Mouse (Mus musculus) ovary, postnatal 10 days (tissue): ENCODE measurements at regions not wholly inside any gene's neighbourhood (a gene's known extent, or its start where the extent isn't known, plus 50 kb on each side); places are given as distances from the start of the nearest gene placed in this dataset.

Experiments
- DNase-seq: peaks from one replicate; pipeline ENCODE4 v3.0.0; 2022; ENCODE audit warnings: low spot score

DNA sequence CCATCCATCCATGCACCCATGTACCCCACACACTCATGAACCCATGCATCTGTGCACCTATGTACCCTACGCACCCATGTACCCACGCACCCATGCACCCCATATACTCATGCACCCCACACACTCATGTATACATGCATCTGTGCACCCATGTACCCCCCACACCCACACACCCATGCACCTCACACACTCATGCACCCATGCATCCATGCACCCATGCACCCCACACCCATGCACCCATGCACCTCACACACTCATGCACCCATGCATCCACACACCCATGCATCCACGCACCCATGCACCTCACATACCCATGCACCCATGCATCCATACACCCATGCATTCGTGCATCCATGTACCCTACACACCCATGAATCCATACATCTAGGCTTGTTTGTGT, 63.6 kb downstream of the 4930564D02Rik start:
- no peak for DNase-seq

- no peak for DNase-seq
These were observed 64.4 kb downstream of the 4930564D02Rik start for GRCm38 (mm10) chr3:105131053-105131452.

GRCm38 (mm10) chr3:105133011-105133410, 66.4 kb downstream of the 4930564D02Rik start:
- no peak for DNase-seq

- no peak for DNase-seq
These were observed 74.7 kb downstream of the 4930564D02Rik start for GRCm38 (mm10) chr3:105141170-105141971.

GRCm38 (mm10) chr3:105142631-105143030, 76.0 kb downstream of the 4930564D02Rik start:
- no peak for DNase-seq

- DNase-seq, result peak; percentile 11
These were observed 85.0 kb downstream of the 4930564D02Rik start for GRCm38 (mm10) chr3:105151475-105152157.

GRCm38 (mm10) chr3:105152158-105152541, 85.5 kb downstream of the 4930564D02Rik start:
- DNase-seq, result no peak

- no peak for DNase-seq
These were observed 91.7 kb downstream of the 4930564D02Rik start for GRCm38 (mm10) chr3:105158376-105158775.

DNA sequence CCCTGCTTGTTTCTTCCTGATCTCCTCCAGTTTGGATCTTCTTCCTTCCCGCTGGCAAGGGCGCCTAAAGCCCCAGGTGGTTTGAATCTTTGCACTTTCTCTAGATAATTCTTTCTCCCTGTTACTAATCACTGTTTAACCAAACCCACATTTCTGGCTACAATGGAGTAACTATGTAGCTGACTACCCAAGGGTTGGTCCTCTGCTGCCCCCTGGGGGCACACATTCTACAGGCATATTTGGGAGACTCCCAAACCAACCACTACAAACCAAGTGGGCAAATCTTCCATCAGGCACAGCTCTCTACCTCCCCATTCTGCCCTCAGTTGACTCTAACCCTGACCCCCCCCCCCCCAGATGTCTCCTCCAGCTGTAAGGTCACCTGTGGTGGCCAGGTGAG, 98.7 kb downstream of the 4930564D02Rik start:
- peak; percentile 35 for DNase-seq

- DNase-seq, result no peak
These were observed 102.5 kb downstream of the 4930564D02Rik start for GRCm38 (mm10) chr3:105169117-105169516.

DNA sequence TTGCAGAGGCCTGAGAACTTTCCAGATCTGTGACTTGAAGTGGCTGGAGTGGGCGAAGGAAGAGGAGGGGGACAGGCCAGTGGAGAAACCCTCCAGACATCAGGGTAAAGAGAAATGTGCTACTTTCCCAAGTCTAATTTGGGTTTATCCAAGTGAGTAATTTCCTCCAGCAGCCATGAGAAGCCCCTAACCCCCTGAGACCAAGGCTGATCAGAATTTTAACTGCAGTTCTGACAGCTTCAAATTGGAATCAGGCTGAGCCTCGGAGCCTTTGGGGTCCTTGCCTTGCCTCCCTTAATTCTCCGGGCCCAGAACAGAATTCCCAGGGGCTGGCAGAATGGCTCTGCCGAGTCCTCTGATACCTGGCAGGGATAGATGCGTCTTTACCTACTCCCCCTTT, 104.9 kb downstream of the 4930564D02Rik start:
- no peak for DNase-seq

DNA sequence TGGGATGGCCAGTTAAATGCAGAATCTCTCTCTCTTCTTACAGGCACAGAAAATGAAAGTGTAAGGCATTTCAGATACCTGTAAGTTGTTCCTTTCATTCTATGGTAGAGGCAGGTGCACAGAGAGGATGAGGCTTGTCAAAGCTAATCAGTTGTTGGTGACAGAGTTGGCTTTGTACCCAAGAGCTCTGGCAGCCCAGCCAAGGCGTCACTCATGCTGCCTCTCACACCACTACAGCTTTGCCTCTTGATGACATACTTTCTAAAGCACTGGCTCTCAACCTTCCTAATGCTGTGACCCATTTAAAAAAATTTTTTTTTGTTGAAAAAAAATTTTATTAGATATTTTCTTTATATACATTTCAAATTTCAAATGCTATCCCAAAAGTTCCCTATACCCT, 105.4 kb downstream of the 4930564D02Rik start:
- no peak for DNase-seq

GRCm38 (mm10) chr3:105191303-105191702, 124.7 kb downstream of the 4930564D02Rik start:
- no peak for DNase-seq

DNA sequence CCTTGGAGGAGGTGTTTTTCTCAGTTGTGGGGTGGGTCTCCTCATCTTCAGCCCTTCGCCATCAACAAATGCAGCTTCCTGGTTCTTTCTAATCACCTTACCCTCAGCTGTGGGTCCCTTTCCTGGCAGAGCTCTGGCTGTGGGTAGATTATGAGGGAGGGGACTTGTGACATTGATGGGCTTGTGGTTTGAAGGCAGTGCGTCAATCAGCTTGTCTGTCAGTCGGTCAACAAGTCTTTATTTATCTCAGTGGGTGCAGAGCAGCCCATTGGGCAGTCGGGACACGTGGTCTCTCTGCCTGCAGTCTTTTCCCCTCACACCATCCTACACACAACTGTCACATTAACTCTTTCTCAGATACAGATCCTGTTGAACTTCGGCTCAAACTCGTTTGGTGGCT, 125.2 kb downstream of the 4930564D02Rik start:
- DNase-seq, result no peak

DNA sequence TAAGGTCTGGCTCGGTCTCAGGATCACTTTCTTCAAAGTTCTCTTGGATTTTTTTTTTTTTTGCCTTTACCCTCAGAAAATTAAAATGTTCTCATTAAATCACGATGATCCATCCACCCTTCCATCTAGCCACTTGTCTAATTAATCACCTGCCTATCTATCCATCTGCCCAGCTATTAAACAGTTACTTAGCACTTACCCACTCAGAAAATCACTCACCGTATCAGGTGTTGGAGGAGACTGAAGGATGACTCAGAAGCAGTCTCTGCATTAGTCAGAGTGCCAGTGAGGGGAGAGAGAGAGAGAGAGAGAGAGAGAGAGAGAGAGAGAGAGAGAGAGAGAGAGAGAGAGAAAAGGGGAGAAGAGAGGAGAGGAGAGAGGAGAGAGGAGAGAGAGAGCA, 134.1 kb downstream of the 4930564D02Rik start:
- no peak for DNase-seq

DNA sequence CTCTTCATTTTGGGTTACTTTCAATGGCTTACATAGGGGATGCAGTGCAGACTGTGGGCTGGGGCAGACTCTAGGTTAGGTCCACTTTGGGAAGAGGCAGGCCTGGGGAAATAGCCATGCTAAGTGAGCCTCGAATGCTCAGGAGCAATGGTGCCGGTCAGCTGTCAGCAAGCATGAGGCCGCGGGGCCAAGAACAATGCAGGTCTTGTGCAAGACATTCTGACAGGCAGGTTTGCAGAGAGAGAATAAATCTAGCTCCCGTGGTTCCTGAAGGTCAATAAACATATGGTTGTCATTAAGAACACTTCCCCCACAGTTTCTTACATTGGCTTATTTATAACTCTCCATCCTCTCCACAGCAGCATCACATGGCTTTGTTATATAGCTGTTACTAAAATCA, 142.5 kb downstream of the 4930564D02Rik start:
- DNase-seq, result no peak

GRCm38 (mm10) chr3:105211023-105211422, 144.4 kb downstream of the 4930564D02Rik start:
- DNase-seq, result no peak

DNA sequence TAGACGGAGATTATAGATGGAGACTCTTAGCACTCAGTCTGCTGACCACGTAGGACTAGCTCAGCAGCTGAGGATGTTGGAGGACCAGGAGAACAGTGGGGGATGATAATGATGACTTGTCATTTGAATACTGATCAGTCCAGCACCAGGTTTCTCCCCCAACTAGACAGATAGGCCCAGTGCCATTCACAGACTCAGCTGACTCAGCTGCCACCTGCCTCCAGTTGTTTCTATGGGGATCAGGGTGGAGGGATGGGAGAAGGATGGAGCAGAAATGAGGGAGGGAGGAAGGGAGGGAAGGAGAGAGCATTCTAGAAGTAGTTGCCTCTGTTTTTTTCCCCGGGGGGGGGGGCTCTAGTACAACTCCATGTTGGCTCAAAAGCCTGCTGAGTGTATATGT, 145.1 kb downstream of the 4930564D02Rik start:
- DNase-seq, result no peak

DNA sequence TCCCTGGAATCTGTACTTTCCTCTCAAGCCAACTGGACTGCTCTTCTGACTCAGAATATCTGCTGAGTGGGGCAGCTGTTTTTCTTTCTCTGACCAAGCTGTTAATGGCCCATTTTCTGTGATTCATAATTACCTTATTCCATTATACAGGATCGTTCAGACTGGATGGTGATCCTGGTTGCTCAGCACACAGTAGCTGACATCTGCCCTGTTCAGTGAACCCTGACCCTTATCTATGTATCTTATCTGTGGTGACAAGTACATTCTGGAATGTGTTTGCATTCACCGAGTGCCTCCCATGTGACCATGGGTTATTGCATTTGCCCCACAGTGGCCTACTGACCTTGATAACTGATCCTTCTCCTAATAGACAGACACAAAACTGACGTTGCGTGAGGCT, 148.2 kb downstream of the 4930564D02Rik start:
- DNase-seq, result no peak

DNA sequence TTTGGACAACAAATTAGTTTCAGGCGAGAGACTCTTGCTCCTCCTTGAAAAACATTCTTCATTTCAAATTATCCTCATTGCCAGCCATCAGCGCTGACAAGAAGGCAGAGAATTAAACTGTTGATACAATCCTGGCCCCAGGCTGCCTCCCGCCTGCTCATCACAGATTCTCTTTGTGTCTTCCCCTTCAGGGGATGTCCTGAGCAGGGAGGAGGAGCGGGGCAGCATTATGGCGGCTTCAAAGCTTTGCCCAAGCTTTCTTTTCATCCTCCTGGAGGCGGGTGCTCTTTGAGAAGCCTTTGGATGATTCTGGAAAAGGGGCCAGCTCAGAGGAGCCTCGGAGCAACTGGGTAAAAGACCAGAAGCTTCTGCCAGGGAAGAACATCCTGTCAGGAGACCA, 149.1 kb downstream of the 4930564D02Rik start:
- no peak for DNase-seq

DNA sequence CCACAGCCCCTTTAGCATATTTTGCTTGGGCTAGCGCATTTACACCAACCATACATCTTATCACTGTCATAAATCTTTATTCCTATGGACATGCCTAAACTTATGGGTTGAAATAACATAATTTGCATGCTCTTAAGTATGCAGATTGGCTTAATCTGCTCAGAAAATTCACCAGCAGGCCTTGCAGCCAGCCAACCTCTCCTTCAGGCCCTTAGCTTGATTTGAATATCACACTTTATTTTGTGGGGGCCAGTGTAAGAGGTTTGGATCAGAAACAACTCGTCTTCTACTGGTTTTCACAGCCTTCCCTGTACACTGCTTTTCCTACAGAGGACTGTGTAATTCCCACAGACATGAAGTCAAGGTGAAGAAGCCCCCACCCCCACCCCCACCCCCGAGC, 153.0 kb downstream of the 4930564D02Rik start:
- no peak for DNase-seq

DNA sequence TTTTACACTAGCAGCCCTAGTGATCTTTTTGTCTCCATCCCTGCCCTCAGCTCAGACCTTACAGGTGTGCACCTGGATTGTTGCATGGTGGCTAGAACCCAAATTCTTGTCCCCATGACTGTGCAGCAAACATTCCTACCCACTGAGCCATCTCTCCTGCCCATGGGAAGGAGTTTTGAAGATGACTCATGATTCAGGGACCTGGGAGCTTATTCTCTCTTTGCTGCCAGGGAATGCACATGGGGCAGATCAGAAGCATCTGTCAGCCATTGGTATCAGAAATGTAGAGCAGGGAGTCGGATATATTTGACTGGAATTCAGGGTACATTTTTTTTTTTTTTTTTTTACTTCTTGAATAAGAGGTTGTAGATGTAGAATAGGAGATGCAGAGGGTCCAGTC, 154.0 kb downstream of the 4930564D02Rik start:
- no peak for DNase-seq

- no peak for DNase-seq
These were observed 156.3 kb downstream of the 4930564D02Rik start for GRCm38 (mm10) chr3:105222925-105223324.

DNA sequence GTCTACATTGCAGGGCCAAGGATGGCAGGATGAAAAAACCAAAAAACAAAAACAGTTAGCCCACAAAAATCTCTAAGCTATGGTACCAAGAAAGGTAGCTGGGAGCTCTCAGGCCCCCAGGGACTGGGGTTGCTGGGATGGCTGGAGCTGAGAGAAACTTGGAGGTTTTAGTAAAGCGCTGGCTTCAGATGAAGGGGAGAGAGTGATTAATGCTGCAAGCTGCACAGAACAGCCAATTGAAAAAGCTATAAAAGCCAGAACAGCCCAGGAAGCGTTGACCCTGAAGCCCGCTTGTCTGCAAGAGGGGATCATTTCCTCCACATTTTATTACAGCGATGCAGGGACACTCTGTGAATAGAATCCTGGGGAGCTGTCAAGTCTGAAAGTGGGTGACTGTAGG, 157.0 kb downstream of the 4930564D02Rik start:
- no peak for DNase-seq
